Mouse (Mus musculus): ENCODE results near the gene Pard3.

Pard3 gene

GRCm38 (mm10) chr8:127182065-127182464, 118.4 kb downstream of the Pard3 start:
- DNase-seq (ENCODE audit: low spot score) = no peak

GRCm38 (mm10) chr8:127183533-127183932, 119.8 kb downstream of the Pard3 start:
- no peak for DNase-seq (ENCODE audit: low spot score)

DNA sequence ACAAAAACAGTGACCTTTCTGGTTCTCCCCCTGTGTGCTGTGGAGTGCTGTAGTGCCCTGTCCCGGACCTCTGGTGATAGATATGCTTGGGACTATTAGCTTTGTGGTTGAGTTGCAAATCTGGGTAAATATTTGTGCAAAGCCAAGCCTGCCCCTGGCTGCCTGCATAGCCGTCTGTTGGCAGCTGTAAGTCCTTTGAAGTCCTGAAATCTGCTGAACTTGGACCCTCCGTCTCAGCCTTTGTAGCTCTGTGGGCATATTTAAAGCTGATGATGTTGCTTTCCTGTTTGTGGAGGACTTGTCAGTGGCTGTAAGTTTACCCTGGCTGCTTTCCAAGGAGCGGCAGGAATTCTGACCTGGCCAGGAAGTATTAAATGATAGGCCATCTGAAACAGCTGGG, 120.3 kb downstream of the Pard3 start:
- no peak for DNase-seq (ENCODE audit: low spot score)

DNA sequence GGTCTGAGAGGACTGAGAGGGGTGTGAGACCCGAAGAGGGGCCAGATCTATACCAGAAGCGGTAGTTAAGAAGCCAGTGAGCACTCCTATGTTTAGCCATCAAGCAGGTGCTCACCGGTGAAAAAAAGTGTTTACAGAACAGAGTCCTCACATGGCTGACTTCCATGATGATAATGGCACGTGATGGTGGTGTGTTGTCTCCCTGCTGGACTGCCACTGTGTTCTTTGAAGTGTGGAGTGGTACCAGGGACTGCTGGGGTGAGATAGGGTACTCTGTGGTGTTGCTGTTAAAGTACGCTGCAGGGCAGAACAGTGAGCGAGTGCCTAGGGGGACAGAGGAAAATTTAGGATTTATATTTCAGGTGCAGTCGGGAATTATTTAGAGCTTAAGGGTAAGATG, 122.2 kb downstream of the Pard3 start:
- no peak for DNase-seq (ENCODE audit: low spot score)

DNA sequence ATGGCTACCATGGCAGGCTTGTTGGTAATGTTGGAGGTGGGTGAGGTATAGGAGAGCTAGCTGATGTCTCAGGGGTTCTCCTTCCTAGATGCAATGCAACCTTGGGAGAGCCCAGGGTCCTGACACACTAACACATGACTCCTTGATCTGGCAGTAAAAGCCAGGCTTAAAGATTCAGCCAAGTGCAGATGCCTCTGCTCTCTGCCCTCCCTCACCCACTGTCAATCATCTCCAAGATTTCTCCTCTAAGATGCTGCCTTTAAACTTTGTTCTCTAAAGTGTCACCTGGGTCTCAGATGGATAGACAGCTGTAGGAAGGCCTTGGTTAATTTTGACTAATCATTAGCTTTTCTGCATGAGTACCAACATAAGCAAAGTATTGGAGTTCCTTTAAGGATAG, 125.0 kb downstream of the Pard3 start:
- DNase-seq (ENCODE audit: low spot score) = no peak

DNA sequence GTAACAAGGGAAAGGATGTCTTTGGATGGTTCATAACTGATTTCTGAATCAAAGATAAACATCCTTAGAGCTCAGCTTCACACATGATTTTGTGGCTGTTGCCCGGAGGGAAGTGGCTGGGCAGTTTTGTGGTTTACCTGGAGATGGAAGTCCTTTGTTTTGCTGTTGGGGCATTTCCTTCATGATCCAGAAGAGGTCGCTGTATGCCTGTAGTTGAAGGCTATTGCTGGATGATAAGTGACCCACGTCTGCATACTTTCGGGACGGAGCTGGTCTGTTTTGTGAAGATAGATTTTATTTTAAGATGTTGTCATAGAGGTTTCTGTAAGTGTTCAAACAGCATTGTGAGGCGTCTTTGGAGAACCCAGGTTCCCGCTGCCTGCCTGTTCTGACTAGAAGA, 126.7 kb downstream of the Pard3 start:
- DNase-seq (ENCODE audit: low spot score) = no peak

- DNase-seq (ENCODE audit: low spot score) = no peak
These were observed 127.7 kb downstream of the Pard3 start for GRCm38 (mm10) chr8:127191387-127191786.

DNA sequence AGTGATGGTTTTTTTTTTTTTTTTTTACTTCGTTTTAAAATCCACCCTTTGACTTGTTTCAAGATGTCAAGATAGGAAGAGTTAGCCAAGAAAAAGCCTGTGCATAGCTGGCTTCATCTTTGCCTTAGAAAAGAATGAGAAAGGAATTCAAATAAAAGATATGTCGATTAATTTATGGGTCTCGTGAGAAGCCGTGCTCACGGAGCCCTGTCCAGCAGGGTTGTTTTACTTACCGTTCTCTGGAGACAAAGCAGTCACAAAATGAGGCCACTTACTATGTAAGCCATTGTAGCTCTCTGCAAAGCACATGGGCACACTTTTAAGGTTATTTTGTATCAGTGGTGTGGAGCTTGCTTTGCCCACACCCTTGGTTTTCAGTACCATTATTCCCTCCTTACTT, 128.1 kb downstream of the Pard3 start:
- no peak for DNase-seq (ENCODE audit: low spot score)

- no peak for DNase-seq (ENCODE audit: low spot score)
These were observed 128.6 kb downstream of the Pard3 start for GRCm38 (mm10) chr8:127192331-127192730.

DNA sequence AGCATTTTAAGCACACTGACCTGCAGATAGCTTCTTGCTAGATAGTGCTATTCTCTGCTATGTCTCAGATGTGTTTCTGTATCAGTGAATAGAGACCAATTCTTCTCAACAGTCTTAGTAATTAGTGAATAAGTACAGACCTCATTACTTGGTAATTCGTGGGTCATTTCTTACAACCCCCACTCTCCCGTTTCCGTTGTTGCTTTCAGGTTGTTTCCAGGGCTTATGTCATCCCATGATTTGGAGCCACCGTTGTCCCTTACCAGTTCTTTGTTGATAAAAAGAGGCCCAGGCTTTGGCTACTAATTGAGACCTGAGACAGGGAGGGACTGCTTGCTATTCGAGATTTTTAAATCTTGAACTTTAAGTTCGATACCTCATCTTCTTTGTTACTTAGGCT, 129.7 kb downstream of the Pard3 start:
- no peak for DNase-seq (ENCODE audit: low spot score)

- DNase-seq (ENCODE audit: low spot score) = no peak
These were observed 131.2 kb downstream of the Pard3 start for GRCm38 (mm10) chr8:127194786-127195407.

DNA sequence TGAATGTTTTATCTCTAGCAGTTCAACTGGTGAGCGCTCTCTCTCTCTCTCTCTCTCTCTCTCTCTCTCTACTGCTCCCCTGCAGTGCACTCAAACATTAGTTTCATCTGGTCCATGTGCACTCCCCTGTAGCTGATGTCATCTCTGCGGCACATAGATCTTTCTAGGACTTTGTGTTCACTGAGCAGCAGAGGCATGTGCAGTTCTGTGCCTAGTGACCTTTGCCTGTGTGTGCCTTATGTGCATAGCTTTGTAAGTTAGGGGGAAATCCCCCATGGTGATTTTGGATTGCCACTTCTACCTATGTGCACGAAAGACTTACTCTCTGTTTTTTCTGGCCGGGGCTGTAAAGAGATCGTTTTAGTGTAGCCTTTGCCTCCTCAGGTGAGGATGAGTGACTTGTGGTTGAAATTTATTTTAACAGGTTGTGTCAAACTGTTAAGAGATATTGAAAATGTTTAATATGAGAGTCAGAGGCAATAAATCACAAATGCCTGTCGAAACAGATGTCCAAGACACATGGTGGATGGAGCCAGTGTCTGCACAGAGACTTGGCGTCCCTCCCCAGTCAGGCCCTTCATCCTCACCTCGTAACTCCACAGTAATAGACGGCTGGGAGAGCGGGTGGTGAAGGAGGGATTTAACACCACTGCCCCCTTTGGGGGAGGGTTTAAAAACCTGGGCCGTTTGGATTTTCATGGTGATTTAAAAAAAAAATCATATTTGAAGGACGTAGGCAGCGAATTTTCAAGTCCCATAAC, 133.0 kb downstream of the Pard3 start:
- no peak for DNase-seq (ENCODE audit: low spot score)

- DNase-seq (ENCODE audit: low spot score) = no peak
These were observed 143.8 kb downstream of the Pard3 start for GRCm38 (mm10) chr8:127207455-127207854.

GRCm38 (mm10) chr8:127210621-127211020, 146.9 kb downstream of the Pard3 start:
- no peak for DNase-seq (ENCODE audit: low spot score)

GRCm38 (mm10) chr8:127214338-127214737, 150.6 kb downstream of the Pard3 start:
- no peak for DNase-seq (ENCODE audit: low spot score)

GRCm38 (mm10) chr8:127214748-127215433, 151.2 kb downstream of the Pard3 start:
- no peak for DNase-seq (ENCODE audit: low spot score)

DNA sequence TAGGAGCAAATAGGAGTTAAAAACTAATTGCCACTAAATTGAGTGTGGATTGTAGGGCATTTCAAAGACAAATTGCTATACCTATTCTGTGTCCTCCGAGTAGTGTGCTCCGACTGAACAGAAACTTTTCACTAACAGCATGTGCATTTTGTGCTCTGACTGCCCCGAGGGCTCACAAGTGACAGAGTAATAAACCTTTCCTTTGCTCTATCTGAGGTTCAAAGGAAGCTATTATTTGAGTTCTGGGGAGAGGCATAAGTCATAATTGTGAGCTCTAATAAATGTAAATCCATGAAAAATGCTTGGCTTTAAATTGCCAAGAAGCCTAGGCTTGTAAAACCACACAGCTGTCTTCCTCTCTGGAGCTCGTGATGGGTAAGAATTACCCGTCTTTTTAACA, 156.5 kb downstream of the Pard3 start:
- DNase-seq (ENCODE audit: low spot score) = no peak

DNA sequence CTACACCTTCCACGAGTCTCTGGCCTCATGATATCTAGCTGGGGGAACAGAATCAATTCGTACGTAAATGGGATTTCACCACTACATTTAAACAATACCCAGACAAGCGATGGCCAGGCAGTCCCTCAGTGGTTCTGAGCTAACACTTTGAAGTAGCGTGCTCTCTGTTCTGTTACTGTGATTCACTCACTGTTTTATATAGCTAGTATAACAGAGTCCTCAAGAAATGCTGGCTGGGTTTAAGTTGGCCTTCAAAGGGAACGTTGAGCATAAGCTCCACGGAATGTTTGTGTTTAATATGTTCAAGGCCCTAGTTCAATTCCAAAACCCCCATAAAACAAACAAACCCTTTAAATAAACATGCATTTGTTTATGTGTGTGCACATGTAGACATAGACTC, 156.9 kb downstream of the Pard3 start:
- DNase-seq (ENCODE audit: low spot score) = no peak

- DNase-seq (ENCODE audit: low spot score) = no peak
These were observed 158.7 kb downstream of the Pard3 start for GRCm38 (mm10) chr8:127222361-127222760.

DNA sequence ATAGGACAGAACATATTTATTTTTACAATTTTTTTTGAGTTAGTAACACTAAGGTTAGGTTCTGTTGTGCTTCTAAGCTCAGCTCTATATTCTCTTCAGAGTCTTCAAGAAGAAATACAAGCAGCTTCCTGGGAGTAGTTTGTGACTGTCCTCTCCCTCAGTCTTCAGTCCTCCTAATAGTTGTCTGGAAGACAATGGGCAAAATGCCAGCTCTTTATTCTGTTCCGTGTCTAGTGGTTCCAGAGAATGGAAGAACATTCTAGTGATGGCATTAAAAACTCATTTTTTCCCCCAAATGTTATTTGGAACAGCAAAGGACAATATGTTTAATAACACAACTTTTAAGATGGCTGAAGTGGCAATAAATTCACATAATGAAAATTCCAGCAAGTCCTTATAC, 163.3 kb downstream of the Pard3 start:
- DNase-seq (ENCODE audit: low spot score) = no peak

DNA sequence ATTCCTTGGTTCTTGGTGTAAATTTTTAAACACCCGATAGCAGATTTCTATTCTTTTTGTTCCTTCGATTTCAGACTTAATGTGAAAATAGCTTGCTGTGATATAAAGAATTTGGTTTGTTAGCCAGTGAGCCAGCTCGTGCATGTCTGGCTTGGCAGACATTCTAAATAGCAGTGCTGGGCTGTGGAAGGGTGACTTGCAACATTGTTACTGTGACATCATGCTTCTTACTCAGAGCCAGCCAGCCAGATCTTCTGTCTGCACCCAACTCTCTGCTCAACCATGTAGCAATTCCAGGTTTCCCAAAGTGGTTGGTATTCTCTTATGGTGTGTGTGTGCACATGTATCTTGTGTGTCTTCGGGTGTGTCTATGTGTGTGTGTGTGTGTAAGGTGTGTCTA, 163.7 kb downstream of the Pard3 start:
- no peak for DNase-seq (ENCODE audit: low spot score)

DNA sequence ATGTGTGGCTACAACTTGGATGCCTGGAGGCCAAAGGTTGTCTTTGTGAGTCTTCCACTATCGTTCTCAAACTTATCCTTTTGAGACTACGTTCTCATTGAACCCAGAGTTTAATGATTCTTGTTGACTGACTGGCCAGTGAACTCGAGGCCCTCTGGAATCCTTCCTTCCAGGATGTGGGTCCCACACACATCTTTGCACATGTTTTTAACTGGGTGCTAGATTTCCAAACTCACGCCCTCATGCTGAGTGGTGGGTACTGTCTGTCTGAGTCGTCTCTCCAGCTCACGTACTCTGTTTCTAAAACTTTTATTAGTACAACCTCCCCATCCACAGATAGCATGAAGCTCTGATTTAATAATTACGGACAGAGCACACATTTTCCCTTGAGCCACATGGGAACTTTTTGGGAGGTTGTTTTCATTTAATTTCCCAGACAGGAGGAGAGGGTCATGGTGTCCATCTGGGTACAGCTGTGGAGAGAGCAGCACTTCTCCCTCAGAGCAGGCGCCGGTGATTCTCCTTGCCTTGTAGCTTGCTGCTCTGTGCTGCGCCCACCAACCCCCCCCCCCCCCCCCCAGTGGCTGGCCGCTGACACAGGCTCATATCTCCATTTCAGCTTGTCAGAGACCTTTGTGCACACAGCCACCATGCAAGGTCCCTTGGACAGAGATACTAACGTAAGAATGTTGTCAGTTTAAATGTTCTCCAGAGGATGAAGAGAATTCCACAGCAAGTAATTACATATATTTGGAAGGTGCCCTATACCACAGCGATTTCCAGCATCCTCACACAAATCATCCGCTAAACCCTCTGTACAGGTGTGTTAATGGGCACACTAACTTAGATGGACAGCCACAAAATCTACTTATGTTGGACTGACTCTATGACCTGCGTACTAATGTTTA, 165.9 kb downstream of the Pard3 start:
- DNase-seq (ENCODE audit: low spot score) = no peak

Measured in spleen, adult 12 weeks (tissue).